Mouse (Mus musculus) MEL (cell line): ENCODE results near the gene Gemin7.

Experiments used
- CTCF ChIP-seq, 3 experiments: IDR thresholded peaks in 2 of 3; conservative IDR thresholded peaks in 1 of 3; 2 replicates each; pipeline ENCODE4 v1.5.1; 2011 to 2012; ENCODE audit warnings: low read length in 3 of 3, low read depth in 2 of 3, mild to moderate bottlenecking in 2 of 3, improper control_type of control experiment in 1 of 3, inconsistent platforms in 1 of 3, mixed read lengths in 1 of 3, moderate library complexity in 1 of 3; ENCODE audit not compliant: control insufficient read depth in 1 of 3, insufficient read depth in 1 of 3, poor library complexity in 1 of 3, severe bottlenecking in 1 of 3
- NELFE ChIP-seq: IDR thresholded peaks from 2 replicates; pipeline ENCODE4 v1.6.1; 2011; ENCODE audit warnings: low read depth, low read length, improper control_type of control experiment

DNA sequence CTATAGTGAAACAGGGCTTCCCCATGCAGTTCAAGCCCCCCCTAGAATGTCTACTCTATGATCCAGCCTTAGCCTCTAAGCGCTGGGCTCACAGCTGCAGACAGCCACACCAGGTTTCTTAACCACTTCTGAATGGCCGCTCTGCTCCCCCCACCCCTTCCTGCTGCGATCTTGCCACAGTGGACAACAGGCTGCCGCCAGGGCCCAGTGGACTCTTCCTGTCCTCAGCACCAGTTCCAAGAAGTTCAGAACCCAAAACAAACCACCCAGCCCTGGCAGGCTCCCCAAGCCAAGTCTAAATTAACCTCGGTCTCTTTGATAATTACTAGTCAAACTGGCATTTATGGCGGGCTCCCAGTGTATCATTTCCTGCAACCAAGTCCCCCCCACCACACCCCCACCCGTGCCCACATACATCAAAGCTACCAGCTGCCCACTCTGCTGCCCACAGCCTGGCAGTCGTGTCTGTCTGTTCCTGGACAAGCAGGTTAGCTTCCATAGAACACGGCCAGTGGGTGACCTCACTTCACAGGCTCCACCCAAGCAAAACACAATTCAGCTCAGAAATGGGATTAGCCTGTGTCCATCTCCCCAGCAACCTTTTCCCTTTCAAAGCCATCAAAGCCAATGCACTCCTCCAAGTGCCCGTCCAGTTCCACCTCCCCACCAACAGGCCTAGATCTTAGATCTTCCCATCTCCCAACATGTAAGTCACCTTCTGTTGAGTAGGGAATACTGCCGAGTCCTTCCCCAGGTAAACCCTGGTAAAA, 16.7 kb downstream of the Gemin7 start:
- TF ChIP-seq NELFE (no peak), CTCF (IDR thresholded peaks at IDR 0.05 in 2 of 3, conservative IDR thresholded peaks at IDR 0.05 in 1 of 3; ENCODE audit: control insufficient read depth in 1 of 3, insufficient read depth in 1 of 3, low read depth in 2 of 3, low read length in 3 of 3, poor library complexity in 1 of 3, severe bottlenecking in 1 of 3) (no peak)
